Mouse (Mus musculus): ENCODE data around the gene Tent4a.

Gene Tent4a

DNA sequence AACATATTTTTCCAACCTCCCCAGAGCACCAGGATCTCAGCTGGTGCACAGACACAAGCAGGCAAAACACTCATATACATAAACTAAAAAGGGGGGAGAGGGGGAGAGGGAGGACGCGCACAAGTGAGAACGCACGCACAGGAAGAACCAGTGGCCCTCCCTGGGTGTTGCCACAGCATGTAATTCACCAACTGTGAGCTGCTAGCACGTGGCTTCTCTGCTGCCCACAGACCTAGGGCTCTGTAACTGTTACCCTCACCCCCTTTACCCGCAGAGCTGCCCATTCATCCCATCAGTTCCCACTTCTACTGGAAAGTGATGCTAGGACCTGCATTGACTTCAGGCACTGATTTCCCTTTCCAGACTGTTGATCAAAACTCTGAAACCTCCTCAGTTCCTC, 15.3 kb downstream of the Tent4a start:
- DNase-seq (ENCODE audit: low spot score in 2 of 2), result no peak

GRCm38 (mm10) chr13:69517445-69517844, 17.0 kb downstream of the Tent4a start:
- DNase-seq (ENCODE audit: low spot score in 2 of 2), result no peak

GRCm38 (mm10) chr13:69515091-69515490, 19.3 kb downstream of the Tent4a start:
- DNase-seq (ENCODE audit: low spot score in 2 of 2), result no peak

GRCm38 (mm10) chr13:69509391-69510244, 24.8 kb downstream of the Tent4a start:
- DNase-seq (ENCODE audit: low spot score in 2 of 2), result no peak

- DNase-seq (ENCODE audit: low spot score in 2 of 2), result no peak
These were observed 26.8 kb downstream of the Tent4a start for GRCm38 (mm10) chr13:69507666-69508065.

GRCm38 (mm10) chr13:69506341-69507086, 27.9 kb downstream of the Tent4a start:
- DNase-seq (ENCODE audit: low spot score in 2 of 2), result no peak

DNA sequence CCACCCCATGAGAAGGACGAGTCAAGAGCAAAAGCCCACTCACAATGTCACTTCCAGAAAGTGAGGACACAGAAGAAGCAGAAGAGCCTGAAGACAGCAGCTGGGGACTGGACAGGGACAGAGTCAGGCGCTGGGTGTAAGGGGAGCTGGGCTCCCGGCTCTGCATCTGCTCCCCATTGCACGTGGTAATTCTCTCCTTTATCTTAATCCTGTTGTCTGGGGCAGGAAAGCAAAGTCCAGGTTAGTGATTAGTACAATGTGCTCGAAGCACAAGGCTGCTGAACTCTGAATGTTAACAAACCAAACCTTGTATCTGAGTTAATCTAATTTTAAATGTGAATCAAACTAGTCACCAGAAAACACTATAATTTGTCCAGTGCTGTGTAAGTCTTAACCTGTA, 31.6 kb downstream of the Tent4a start:
- no peak for DNase-seq (ENCODE audit: low spot score in 2 of 2)

DNA sequence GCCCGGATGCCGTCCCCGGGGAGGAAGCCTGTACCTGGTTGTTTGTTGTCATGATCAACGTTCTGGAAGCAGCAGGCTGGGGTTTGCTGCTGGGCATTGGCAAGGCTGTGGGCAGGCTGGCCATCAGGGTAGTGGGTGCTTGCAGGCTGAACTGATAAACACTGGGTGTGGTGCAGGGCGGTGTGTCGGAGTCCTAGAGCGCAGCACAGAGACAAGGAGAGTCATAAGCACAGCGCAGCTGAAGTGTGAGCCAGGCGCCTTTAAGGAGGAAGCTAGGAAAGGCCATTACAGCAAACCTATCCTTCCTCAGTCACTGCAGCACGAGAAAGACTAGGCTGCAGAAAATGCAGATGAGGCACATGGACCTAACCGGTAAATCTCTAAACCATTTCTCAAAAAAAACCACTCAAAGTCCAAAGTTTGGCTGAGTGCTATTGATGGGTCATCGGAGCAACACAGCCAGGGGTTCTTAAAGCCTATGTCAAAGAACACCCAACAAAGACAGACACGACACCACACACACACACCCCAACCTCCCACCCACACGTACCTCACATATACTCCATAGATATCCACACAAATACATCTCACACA, 32.2 kb downstream of the Tent4a start:
- DNase-seq (ENCODE audit: low spot score in 2 of 2), result no peak

DNA sequence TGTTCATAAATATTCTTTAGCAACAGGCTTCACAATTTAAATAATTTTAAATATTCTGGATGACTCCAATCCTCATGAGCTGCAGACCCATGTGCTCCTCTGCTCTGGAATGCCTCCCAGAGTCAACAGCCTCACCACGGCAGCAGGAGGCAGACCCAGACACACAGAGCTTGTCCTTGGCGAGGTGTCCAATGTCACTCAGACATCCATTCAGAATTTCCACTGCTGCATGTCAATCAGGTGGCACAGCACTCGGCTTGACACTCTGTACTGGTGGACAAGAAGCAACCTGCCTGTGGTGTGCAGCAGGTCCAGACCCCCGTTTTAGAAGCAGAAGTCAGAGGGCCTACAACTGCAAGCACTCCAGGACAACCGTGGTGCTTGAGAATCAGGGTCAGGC, 36.1 kb downstream of the Tent4a start:
- DNase-seq (ENCODE audit: low spot score in 2 of 2), result no peak

DNA sequence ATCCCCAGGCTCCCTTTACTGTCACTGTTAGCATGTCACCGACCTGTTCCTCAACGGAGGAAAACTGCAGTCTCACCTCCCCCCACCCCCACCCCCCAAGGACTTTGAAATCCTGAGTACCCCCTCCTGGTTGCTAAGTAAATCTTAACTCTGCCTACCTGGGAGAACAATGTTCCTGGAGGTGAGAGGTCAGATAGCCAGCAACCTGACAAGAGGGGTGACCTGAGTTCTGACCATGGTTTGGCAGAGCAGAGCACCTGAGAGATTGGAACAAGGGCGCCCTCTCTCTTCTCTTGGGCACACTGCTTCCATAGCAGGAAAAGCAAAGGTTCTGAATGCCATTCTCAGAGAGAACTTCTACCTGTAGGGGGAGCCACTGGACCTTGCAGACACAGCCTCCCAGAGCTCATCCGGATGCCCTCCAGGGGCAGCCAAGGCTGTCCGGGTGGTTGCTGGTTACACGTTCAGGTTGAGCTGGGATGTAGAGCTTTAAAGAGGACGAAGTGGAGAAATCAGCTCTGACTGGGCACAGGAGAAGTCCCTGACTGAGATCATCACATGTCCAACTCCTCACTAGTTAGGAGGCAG, 41.4 kb downstream of the Tent4a start:
- DNase-seq (ENCODE audit: low spot score in 2 of 2), result peak in 1 of 2 experiments; percentile 63

- DNase-seq (ENCODE audit: low spot score in 2 of 2), result no peak
These were observed 44.6 kb downstream of the Tent4a start for GRCm38 (mm10) chr13:69489777-69490176.

DNA sequence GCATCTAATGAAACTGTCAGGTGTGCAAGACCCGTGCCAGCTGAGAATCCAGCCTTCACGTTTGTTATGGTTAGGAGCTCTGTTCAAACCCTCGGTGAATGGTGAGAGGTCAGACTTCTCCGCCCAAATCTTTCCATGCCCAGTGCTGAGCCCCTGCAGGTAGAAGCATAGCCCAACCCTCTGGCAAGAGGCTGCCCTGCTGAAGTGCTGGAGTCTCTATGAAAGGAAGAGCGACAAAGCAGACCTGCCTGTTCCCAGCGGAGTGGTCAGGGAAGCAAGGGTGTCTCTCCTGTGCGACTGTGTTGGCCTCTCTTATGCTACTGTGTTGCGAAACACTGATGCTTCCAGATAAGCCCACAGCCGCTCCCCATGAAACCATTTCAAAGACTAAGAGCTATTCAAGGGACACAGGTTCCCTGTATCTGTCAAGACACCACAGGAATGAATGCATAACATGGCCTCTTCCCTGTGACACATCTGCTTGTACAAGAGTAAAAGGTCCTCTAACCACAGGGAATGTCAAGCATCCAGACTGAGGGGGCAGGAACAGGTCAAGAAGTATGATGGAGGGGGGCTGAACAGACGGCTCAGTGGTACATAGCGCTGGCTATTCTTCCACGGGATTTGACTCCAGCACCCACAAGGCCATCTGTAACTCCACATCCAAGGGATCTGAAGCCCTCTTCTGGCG, 45.7 kb downstream of the Tent4a start:
- DNase-seq (ENCODE audit: low spot score in 2 of 2), result no peak

DNA sequence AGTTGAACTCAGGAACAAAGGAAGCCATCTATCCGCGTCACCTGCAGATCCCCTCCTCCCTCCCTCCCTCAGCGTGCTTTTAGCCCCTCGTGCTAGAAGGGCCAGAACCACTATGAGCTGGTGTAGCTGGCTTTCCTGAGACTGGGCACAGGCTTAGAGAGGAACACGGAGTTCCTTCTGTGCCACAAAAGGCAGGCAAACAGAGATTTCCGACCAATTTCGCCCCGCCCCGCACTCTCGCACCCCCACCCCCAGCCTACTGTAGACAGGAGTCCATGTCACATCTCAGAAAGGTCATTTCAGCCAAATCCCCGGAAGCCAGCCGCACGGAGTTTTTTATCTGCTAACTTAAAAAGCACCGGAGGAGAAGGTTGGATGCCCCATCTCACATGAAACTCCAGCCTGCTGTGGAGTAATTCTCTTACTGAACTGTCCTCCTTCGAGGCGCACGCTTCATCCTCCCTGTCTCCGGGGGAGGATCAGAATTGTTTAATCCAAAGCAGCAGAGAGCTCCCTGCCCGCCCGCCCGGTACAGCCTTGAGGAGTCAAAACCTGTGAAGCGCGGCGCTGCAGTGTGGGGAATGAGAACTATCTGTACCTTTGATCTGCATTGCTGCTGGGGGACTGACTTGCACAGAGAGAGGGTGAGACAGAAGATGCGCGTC, 46.7 kb downstream of the Tent4a start:
- no peak for DNase-seq (ENCODE audit: low spot score in 2 of 2)

GRCm38 (mm10) chr13:69487108-69487507, 47.3 kb downstream of the Tent4a start:
- no peak for DNase-seq (ENCODE audit: low spot score in 2 of 2)

DNA sequence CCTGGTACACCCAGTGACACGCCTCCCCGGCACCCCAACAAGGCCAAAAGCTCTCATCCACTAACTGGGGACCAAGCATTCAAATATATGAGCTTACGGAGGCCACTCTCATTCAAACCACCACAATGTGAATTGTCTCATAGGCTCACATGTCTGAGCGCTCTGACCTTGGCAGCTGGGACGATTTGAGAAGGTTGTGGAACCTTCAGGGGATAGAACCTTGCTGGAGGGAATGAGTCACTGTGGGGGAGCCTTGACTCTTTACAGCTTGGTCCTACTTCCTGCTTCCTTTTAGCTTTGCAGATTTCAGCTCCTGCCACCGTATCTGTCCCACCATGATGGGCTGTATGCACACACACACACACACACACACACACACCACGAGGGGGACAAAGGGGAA, 48.6 kb downstream of the Tent4a start:
- no peak for DNase-seq (ENCODE audit: low spot score in 2 of 2)

GRCm38 (mm10) chr13:69485326-69485725, 49.1 kb downstream of the Tent4a start:
- no peak for DNase-seq (ENCODE audit: low spot score in 2 of 2)

- DNase-seq (ENCODE audit: low spot score in 2 of 2), result no peak
These were observed 51.7 kb downstream of the Tent4a start for GRCm38 (mm10) chr13:69482751-69483150.

DNA sequence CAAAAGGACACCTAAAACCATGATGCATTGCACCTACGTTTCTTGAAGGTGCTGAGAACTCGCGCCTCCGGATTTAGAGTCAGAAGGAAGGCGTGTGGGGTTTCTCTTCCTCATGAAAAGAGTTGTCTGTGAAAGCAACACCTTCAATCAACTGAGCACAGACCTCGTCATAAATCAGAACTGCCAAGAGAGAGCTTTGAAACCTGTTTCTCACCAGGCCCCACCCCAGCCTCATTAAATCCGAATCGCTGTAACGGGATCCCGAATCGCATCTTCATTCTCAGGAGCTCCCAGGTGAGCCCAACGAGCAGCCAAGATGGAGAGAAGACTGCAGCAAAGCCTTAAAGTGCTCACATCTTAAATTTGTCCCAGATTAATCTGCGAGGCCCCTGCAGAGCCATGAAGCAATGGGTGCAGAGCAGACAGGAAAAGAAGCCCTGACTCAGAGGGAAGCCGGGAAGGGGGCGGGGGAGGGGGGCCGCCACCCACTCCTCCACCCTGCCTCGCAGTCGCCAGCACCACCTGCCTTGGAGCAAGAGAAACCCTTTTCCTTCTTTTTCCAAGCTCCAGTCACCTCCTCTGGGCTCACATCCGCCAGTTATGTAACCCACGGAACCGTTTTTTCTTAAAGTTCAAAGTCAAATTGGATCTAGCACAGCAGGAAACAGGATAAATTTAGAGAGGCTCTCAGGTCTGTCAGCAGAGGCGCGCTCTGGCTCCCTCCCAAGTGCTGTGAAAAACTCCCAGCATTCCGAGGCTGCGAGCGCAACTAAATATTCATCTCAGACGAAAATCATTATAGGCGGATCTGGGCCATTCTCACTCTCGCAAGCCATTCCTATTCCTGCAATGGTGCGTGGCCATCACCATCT, 52.5 kb downstream of the Tent4a start:
- DNase-seq (ENCODE audit: low spot score in 2 of 2), result peak; percentile 86 to 93

DNA sequence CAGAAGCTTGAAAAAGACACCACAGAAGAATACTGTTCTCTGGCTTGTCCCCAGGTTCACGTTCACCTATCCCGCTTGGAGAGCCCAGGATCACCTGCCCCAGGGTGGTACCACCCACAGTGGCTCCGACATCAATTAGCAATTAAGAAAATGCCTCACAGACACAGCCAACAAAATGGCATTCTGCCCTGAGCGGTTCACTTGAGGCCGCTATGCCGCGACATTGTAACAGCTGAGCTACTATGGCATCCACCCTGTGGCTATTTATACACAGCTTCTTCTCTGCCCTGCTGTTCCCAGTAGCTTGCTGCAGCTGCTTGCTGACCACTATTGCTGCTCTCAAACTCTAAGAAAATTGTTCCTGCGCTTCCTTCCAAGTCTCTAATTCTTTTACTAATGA, 53.4 kb downstream of the Tent4a start:
- DNase-seq (ENCODE audit: low spot score in 2 of 2), result peak in 1 of 2 experiments; percentile 54

GRCm38 (mm10) chr13:69479906-69480305, 54.5 kb downstream of the Tent4a start:
- DNase-seq (ENCODE audit: low spot score in 2 of 2), result no peak

All from left cerebral cortex, adult 9 months (tissue).